Mouse (Mus musculus) fibroblast of lung, adult 2 months (primary cell): ENCODE results near the gene Lyzl4.

Source experiments
- DNase-seq: peaks from one replicate; pipeline ENCODE4 v3.0.0-alpha.2; 2011; ENCODE audit warnings: low read depth

Gene Lyzl4

DNA sequence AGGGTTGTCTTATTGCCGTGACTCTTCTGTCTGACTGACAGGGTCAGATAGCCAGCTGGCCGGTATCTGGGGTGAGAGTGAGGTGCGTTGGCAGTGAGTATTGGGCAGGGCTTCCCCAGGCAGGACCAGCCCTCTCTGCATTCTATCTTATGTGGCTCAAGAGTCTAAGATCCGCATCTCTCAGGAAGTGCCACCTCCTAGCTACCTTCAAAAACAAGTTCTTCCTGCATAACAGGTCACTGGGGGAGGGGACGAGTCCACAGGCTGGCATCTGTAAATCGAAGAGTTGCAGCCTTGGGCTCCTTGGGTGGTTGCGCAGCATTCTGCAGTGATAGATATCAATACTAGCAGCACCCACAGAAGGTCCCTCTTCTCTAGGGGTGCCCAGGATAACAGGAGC is 5.1 kb upstream of the Lyzl4 start:
- DNase-seq: no peak

DNA sequence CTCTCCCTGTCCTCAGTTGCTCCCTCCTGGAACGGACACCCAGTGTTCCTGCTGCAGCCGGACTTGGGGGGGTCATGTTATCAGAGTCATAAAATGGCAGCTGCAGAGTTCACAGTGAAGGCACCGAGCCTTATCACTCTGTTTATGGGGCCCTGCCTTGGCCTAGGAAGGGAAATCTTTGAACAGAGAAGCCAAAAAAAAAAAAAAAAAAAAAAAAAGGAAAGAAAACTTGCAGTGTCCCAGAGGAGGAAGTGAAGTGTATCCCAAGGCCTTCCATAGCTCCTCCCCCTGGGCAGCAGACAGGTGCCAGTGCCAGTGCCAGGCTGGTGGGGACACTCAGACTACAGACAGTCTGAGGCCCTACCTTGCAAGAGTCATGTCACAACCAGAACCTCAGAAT is 3.0 kb upstream of the Lyzl4 start:
- DNase-seq: no peak

DNA sequence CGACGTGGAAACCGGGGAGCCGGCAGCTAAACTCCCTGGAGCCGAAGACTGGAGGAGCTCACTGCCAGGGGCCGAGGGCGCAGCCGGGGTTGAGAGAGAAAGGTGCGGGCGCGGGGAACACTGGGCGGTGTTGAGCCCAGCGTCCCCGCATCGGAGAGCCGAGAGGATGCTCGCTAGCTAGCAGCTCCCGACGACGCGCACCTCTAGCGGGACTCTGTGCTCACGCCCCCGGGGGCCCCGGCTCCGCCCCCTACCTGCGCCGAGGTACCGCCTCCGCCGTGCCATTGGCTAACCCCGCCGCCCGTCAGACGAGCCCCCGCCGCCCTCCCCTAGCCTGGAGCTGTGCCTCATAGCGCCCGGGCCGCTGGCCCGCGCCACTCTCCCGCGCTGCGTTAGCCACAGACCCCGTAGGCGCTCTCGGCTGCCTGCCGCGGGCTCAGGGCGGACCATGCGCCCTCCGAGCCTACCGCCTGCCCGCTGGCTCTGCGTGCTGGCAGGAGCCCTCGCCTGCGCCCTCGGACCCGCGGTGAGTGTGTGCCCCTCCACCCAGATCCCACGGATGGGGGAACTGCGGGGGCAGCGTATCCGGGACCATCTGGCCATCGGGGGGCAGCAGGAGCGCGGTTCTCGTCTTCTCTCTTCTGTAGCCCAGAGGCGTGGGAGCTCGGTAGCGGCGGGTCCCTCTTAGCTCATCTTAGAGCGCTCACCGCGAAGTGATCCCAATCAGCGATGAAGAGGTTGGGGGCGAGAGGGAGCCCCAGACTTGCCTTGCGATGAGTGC is 695 bp upstream of the Lyzl4 start, which contains the start of gene Vipr1:
Vipr1 (plus strand) TSS at position 316 of the 781 bp plus-strand sequence.
- DNase-seq: no peak

DNA sequence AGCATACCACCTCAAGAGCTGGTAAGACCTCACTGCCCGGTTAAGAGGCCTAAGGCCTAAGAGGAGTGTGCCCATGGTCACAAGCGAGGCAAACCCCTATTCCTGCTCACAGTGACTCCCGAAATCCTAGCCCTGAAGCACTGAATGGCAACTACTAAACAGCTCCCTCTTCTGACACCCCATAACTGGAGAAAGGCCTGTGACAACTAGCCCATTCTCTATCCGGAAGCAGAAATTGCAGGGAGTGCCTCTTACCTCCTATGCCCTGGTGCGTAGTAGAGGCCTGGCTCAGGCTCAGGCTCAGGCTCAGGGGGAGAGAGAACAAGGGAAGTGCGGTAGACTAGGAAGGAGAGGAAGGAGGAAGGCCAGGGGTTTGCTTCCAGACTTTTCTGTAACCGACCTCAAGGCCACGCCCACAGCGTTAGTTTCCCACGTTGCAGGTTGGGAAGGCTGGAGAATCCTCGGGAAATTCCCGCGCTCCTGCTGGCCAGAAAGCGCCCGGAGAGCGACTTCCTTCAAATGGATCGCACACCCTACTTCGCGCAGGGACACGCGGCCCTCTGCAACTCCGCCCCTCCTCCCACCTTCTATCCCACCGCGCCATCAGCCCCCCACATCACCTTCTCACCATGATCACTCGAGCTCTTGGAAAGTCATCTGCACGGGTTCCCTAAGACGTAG is 521 bp downstream of the Lyzl4 start:
- no peak for DNase-seq

DNA sequence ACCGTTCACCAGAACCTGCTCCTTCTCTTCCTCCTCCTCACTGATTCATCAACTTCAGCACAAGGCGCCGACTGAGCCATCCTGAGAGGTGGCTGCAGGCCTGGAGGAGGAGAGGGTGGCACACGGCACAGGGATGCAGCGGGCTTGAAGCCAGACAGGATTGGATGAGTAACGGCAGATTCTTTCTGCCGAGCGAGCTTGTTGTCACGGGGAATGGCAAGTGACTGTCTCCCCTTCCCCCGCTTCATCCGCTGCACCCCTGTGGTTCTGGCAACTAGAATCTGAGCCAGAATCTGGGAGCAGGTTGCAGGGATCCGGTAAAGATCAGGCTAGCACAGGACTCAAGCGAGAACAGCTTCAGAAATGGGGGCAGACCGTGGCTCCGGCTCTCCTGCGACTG is 2.1 kb downstream of the Lyzl4 start:
- DNase-seq: no peak

DNA sequence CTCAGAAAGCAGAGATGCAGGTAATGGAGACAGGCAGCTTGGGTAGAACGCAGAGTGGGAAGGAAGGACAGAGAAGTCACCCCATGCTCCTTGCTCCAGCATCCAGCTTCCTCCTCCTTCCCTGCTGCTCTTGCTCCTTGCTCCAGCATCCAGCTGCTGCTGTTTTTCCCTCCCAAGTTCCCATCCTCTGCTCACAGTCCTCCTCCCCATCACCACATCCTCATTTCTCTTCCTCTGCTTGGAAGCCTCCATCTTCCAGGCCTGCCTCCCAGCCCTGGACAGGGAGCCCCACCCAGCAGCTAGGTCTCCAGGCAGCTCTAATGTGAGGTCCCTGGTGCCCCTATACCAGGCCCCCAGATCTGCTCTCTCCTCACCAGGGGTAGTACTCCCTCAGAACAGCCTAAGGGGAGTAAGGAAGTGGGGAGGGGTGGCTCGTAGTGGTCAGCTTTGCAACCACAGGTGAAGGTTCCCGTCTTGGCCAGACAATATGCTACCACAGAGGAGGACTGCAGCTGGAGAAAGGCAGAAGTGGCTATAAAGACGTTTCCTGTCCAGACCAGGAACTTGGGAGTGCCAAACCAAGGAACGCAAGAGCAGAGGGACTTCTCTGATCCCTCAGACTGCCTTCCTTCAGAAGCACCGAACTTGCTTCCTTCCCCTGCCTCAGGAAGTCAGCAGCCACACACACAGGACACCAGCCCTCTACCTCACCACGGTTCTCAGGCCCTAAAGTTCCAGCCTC is 5.9 kb downstream of the Lyzl4 start:
- DNase-seq: no peak

DNA sequence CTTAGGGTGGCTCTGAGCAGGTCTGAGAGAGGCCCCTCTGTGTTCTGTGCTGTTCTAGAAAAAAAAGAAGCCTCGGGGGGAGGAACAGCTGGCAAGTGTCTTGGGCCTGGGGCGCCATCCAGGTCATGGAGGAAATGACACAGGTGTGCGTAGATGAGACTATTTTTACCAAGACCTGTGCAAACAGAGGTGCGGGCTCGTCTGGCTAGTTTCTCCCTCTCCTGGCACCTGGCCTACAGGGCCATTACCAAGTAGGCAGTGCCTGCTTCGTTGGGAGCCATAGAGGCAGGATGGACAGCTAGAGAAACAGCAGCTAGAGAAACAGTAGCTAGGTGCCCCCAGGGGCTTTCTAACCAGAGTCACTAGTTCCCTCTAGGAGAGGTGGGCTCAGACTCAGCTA is 8.6 kb downstream of the Lyzl4 start:
- no peak for DNase-seq

DNA sequence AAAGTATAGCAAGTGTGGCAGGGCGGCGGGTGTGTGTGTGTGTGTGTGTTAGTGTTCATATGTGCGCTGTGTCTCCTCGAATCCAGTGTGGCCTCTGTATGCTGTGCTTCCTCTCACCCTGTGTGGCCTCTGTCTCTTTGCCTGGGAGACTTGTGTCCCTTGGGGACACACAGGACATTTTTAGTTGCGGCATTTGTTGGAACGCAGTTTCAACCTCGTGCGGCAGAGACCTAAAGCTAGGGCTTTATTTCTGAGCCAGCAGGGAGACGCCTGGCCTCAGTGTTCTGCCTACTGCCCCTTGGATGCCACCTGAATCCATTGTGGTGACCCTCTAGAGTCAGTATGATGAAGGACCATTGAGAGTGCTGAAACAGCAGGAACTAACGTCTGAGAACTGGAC is 9.0 kb downstream of the Lyzl4 start:
- no peak for DNase-seq

DNA sequence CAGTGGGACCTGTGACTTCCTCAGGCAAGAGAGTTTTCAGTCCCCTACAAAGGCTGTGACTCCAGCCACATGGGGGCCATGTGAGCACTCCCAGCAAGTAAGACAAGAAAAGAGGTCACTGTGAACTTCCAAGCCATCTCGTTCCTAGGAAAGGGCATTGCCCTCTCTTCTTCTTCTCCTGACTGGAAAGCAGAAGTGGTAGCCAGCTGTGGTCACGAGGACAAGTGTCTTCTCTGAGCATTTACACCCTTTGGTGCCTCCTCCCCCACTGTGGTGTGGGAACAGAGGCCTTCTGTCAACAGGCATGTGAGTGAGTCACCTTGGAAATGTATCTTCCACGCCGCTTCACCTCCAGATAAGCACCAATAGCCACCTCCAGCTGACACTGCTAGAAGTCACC is 9.9 kb downstream of the Lyzl4 start:
- no peak for DNase-seq

DNA sequence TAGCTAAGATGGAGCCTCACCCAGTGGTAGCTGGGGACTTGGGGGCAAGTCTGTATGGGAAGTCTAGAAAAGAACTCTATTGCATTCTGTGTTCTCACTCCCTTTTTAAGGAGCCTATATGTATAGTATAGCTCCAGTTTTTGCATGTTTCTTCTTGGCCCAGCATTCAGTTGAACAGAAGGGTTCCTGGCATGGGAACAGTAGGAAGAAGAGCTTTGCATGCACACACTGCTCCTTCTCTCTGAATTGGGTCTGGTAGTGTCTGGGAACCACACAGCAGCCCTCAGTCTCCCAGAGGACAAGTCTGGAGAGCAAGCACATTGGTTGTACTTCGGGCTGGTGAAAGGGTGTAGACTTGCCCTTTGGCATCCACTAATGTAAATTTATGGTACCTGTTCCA is 11.3 kb downstream of the Lyzl4 start:
- DNase-seq: no peak

DNA sequence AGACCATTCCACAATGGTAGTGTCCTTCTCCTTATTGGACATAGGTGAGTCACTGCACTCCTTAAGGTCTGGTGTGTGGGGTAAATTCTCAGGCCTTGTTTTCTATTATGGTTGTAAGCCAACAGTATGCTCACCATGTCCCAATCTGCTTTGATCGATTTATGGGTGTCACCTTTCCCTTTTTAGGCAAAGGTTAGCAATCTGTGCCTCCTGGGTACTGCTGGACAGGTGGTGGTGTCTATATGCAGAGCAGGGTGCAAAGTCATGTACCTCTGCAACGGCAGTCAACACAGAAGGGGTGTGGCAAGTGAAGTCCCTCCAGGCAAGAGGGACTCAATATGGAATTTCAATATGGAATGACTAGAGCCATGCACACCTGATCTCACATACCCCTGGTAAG is 17.0 kb downstream of the Lyzl4 start:
- DNase-seq: no peak

DNA sequence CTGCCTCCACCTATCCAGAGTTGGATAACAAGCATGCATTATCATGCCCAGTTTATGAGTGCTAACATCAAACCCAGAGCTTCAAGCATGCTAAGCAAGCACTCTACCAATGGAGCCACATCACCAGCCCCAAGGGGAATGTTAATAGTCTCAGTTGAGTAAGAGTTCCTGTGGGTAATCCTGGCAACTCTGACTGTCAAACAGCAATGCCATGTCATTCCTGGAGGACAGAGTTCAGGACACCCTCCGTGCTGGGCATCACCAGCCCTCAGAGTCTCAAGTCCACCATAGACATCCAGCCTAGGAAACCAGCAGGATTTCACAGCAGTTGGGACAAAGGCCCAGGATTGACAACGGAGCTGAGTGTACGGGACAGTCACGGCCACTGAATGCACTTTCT is 18.7 kb downstream of the Lyzl4 start:
- DNase-seq: no peak

DNA sequence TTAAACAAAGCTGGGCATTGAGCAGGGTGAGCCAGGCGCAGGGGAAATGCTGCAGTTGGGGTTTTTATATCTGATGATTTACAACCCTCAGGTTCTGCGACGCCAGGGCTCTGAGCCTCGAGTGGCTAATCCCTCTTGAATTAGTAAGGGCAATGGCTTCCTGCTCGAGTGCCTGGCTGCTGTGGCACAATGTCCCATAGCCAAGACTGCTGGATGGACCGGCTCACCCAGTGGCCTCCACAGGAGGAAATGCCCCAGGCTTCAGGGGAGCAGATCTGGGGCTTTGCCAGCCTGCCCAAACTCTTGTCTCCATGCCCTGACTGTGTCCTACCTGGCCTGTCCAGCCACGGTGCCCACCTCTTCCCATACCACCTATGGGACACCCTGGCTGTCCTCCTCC is 22.5 kb downstream of the Lyzl4 start:
- no peak for DNase-seq

DNA sequence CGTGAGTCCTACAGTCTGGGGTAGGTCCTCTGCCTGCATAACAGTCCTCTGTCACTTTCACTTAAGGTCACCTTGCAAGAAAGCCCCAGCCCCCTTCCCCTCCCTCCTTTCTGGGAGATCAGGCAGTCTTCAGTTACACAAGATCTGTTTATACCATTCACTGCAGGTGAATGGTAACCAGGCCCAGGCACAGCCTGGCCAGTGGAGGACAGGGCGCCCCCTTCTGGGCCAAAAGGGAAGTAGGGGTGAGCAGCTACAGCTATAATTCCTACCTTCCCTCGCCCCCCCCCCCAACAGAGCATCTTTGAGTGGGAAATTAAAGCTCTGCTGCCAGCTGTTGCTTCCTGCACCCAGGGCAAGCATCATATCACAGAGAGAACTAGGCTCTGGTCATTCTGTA is 25.4 kb downstream of the Lyzl4 start:
- DNase-seq: no peak

DNA sequence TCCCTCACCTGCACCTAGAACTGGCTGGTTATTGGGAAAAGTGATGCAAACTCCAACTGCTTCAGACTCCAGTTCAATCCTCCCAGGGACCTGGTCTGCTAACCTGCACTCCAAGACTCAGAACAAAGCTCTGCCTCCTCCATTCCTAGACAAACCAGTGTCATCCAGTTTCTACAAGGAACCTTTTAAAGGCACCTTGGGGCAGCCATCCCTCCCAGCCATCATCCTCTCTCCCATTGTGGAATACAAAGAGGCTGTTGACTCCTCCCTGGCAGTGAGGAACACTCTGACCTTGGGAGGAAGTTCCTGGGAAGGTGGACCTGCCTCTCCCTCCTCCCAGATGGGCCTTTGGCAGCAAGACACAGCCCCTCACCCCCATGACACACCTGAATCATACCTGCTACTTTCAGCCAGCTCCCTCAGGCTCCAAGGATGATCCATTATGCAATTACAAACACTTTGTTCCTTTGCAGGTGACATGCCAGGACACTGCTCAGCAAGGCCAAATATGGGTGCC is 27.6 kb downstream of the Lyzl4 start:
- no peak for DNase-seq

DNA sequence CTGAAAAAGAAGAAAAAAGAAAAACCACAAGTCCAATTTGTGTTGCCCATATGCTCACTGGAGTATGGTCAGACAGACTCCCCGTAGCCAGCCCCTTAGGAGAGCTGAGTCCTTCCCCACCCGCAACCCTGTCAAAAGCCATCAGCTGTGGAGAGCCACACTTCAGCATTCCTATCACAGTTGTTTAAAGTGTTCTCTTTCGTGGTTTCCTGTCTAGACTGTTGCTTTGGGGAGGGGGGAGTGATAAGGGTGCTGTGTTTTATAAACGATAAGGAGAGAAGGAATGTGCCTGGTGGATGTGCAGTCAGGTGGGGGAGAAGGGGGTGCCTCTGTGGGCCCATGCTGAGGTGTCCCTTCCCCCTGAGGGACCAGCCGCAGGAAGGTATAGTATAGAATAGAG is 28.7 kb downstream of the Lyzl4 start:
- DNase-seq: no peak

DNA sequence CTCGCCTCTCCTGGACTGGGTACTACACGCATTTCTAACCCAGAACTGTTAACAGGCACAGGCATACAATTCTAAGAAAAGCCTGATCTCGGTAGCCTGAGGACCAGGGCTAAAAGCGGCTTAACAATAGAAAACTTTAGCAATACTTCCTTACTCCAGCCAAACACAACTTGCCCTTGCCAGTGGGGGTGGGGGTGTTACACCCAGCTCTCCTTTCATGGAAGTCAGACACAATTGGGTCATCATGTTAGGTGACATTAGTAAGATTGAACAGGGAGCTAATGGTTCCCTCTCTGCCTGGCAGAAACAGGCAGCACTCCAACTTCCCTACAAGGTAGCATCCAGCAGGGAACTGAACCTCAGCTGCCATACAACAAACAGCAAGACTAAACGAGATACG is 32.5 kb downstream of the Lyzl4 start:
- DNase-seq: no peak

DNA sequence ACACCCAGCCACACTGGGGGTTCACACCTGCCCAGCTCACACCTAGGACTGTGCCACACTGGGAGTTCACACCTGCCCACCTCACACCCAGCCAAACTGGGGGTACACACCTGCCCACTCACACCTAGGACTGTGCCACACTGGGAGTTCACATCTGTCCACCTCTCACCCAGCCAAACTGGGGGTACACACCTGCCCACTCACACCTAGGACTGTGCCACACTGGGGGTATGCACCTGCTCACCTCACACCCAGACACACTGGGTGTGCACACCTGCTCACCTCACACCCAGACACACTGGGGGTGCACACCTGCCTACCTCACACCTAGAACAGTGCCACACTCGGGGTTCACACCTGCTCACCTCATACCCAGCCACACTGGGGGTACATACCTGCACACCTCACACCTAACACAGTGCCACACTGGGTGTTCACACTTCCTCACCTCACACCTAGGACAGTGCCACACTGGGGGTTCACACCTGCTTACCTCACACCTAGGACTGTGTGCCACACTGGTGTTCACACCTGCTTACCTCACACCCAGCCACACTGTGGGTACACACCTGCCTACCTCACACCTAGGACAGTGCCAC is 35.3 kb downstream of the Lyzl4 start:
- no peak for DNase-seq

DNA sequence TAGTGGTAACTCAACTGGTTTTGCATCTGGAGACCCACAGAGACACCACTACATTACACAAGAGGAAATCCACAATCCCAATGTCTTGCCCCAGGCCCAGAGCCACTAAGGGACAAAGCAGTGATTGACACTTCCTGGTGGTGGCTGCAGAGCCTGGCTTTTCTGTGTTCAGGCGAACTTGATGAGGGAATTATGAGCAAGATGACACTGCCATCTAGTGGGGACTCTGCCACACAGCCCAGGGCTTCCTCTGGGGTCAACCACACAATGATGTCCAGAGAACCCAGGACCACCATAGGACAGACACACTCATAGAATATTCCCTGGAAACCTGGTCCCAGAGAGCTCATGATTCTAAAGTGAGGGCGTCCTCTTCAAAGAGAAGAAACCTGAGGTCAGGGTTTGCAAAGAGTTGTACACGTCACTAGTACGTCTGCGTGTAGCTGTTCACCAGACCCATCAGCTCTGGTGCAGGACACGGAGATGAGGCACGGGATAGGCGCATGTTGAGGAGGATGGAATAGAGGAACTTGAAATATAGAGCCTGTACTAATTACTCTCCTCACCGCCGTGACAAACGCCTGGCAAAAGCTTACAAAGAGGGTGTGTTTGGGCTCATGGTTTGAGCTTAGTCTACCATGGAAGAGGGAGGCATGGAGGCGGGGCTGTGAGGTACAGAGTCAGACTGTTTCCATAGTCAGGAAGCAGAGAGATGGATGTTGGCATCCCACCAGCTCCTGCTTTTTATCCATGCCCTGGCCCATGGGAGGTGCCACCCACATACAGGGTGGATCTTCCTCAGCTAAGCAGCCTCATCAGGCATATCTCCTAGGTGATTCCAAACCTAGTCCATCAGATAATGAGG is 36.2 kb downstream of the Lyzl4 start:
- DNase-seq: no peak

DNA sequence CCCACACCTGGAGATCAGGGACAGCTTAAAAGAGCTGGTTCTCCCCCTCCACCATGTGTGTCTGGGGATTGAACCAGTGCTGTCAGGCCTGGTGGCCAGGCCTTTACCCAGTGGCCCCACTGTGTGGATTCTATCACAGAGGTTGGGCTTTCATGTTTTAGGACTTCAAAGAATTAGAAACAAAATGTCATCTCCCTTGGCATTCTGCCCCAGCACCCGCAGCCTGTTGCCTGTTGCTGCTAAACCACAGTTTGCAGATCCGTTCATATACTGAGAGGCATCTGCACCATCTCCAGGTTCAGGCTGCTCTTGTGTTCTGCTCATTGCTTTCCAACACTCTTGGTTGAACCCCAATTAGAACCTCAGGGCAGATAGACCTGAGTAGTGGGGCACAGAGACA is 39.5 kb downstream of the Lyzl4 start:
- no peak for DNase-seq

DNA sequence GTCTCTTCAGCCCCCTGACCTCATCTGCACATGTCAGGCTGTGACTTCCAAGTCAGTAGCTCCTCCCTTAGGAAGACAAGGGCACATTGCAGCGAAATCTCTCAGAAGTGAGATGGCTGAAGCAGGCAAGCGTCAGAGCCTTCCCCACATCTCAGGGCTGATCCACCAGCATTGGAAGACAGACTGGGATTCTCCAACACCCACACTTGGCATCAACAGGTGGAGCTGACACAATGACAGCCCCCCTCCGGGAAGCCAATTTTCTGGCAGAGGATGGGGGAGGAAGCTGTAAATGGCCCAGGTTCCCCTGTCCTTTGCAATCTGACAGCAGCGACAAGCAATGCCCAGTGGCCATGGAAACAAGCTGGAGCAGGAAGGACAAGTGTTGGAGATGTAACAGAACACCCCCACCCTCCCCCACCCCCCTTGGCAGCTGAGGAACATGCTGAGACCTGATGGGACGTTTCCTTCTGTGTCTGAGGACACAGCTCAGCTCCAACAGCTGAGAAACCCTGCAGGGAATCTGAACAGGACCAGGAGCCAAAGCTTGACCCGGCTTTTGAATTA is 41.0 kb downstream of the Lyzl4 start:
- no peak for DNase-seq
